Mouse (Mus musculus): Measurements from ENCODE around the gene Nkx1-1. TPM values are rescaled to one million over a fixed set of nuclear protein-coding genes. Genes with fewer than 3 reads are reported as not detected.

Nkx1-1 gene
- not detected in 2 replicates for polyA plus RNA-seq (2012; rRNA removed)

GRCm38 (mm10) chr5:33433201-33434138, at the start of gene Nkx1-1:
Gene Nkx1-1, minus strand, starts transcription at chr5:33433976.

Other genes starting within 250 kb of the Nkx1-1 start
- 6.2 and 7.2 TPM in 2 replicates for gene Spon2, start 215.5 kb downstream of the Nkx1-1 start, polyA plus RNA-seq (2012; rRNA removed)
- 96.7 and 100 TPM in 2 replicates for gene Ctbp1, start 159.0 kb downstream of the Nkx1-1 start, polyA plus RNA-seq (2012; rRNA removed)
- gene Maea, start 98.5 kb downstream of the Nkx1-1 start, polyA plus RNA-seq (2012; rRNA removed) = 43.7 and 48.4 TPM in 2 replicates
- gene Uvssa, start 55.4 kb downstream of the Nkx1-1 start, polyA plus RNA-seq (2012; rRNA removed) = 2.3 and 2.6 TPM in 2 replicates
- 7.7 and 8.7 TPM in 2 replicates for gene Fam53a, start 195.7 kb upstream of the Nkx1-1 start, polyA plus RNA-seq (2012; rRNA removed)
- gene Gm9903, start 195.9 kb upstream of the Nkx1-1 start, polyA plus RNA-seq (2012; rRNA removed) = 0.07 and 0.08 TPM in 2 replicates
- gene Slbp, start 218.6 kb upstream of the Nkx1-1 start, polyA plus RNA-seq (2012; rRNA removed) = 149 and 177 TPM in 2 replicates
- 70.7 and 78.5 TPM in 2 replicates for gene Tacc3, start 224.2 kb upstream of the Nkx1-1 start, polyA plus RNA-seq (2012; rRNA removed)
- gene Tmem129, start 224.4 kb upstream of the Nkx1-1 start, polyA plus RNA-seq (2012; rRNA removed) = 13.9 and 17.3 TPM in 2 replicates